Mouse (Mus musculus): ENCODE data around the gene Il6. TPM values are rescaled to one million over a fixed set of nuclear protein-coding genes. Genes with fewer than 3 reads are reported as not detected.
"Not testable (repeated sequence)": the region's sequence is repeated elsewhere in the genome, so short reads cannot be mapped to it uniquely, and the experiment has no call there.

Gene Il6
- polyA plus RNA-seq, 1 experiment from 2014 or later, result 0.14 TPM

DNA sequence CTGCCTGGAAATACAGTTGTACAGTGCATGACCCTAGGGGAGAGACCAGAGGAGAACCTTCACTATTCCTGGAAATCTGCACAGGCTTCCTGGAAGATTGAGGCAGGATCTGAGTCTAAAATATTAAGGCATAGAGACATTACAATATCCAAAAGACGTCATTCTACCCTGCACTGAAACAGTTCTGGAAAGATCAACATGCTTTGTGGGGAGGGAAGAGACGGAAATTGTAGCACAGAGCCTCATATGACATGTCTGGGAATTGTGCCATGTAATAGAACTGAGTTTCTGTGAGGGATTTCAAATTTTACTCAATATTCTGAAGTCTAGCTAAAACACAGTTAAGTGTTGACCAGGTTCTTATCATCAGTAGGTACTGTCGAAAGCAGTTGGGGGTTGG, 12.0 kb upstream of the Il6 start:
- Histone ChIP-seq H3K9ac (ENCODE audit: low read depth, low read length) (no peak overlapping the region), H3K36me3 (ENCODE audit: control insufficient read depth, insufficient read depth, low read length) (no peaks in the 10 kb centered on the region), H3K27me3 (ENCODE audit: control insufficient read depth, insufficient read depth, low read length) (no peaks in the 10 kb centered on the region), H3K9me3 (replicated peaks; ENCODE audit: control insufficient read depth, low read length) (no peaks in the 10 kb centered on the region), H3K4me3 (ENCODE audit: low read depth, low read length) (no peak overlapping the region), H3K4me2 (no peak overlapping the region), H3K27ac (ENCODE audit: low read depth, low read length) (no peak overlapping the region), H3K4me1 (ENCODE audit: control insufficient read depth, insufficient read depth, low read length) (no peaks in the 10 kb centered on the region)
- ATAC-seq (replicated peaks; ENCODE audit: insufficient number of reproducible peaks, low FRiP score, low TSS enrichment), result no peak
- WGBS (ENCODE audit: insufficient replicate concordance), result 55% methylated on average over 3 of the region's 3 CpGs

DNA sequence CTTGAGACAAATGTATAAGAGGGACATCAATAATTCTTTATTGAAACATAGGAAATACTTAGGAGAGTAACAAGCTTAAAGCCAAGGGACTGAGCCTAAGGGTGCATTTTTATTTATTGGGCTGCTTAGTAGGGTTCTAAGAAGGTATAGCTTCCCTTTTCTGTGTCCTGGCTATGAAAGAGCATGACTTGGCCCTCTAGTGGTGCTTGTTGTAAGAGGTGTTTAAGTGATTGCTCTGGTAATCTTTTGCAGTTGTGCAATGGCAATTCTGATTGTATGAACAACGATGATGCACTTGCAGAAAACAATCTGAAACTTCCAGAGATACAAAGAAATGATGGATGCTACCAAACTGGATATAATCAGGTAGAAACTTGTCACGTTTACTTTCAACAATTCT, 1.7 kb downstream of the Il6 start:
- Histone ChIP-seq H3K9ac (ENCODE audit: low read depth, low read length) (no peak overlapping the region), H3K4me3 (ENCODE audit: low read depth, low read length) (no peak overlapping the region), H3K4me1 (ENCODE audit: control insufficient read depth, insufficient read depth, low read length) (no peaks in the 10 kb centered on the region), H3K27me3 (ENCODE audit: control insufficient read depth, insufficient read depth, low read length) (no peaks in the 10 kb centered on the region), H3K4me2 (no peak overlapping the region), H3K36me3 (ENCODE audit: control insufficient read depth, insufficient read depth, low read length) (no peaks in the 10 kb centered on the region), H3K9me3 (replicated peaks; ENCODE audit: control insufficient read depth, low read length) (no peaks in the 10 kb centered on the region), H3K27ac (ENCODE audit: low read depth, low read length) (no peak overlapping the region)
- WGBS (ENCODE audit: insufficient replicate concordance), result 55% methylated on average over 2 of the region's 2 CpGs
- no peak for ATAC-seq (replicated peaks; ENCODE audit: insufficient number of reproducible peaks, low FRiP score, low TSS enrichment)

DNA sequence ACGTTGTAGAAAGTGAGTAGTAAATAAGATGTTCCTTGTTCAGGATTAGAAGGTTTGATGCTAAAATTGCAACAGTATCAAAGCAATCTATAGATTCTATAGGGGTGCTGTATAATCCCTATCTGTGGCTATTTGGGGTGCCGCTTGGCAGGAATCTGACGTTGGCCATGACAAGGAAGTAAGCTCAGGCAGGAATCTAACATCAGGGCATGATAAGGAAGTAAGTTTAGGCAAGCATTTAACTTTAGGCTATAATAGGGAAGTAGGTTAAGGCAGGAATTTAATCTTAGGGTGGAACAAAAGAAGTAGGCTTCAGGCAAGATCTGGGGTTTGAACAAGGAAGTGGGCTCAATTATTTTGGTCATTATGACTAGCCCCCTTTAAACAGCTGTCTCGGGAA, 22.9 kb downstream of the Il6 start:
- ATAC-seq (replicated peaks; ENCODE audit: insufficient number of reproducible peaks, low FRiP score, low TSS enrichment); H3K9me3 ChIP-seq (replicated peaks; ENCODE audit: control insufficient read depth, low read length); H3K36me3 ChIP-seq (ENCODE audit: control insufficient read depth, insufficient read depth, low read length); H3K4me2 ChIP-seq; H3K4me3 ChIP-seq (ENCODE audit: low read depth, low read length); H3K4me1 ChIP-seq (ENCODE audit: control insufficient read depth, insufficient read depth, low read length); H3K9ac ChIP-seq (ENCODE audit: low read depth, low read length); H3K27ac ChIP-seq (ENCODE audit: low read depth, low read length); H3K27me3 ChIP-seq (ENCODE audit: control insufficient read depth, insufficient read depth, low read length): not testable (repeated sequence)
- 79% methylated on average over 4 of the region's 4 CpGs for WGBS (ENCODE audit: insufficient replicate concordance)

- H3K27me3 ChIP-seq (ENCODE audit: control insufficient read depth, insufficient read depth, low read length); H3K27ac ChIP-seq (ENCODE audit: low read depth, low read length); H3K4me1 ChIP-seq (ENCODE audit: control insufficient read depth, insufficient read depth, low read length); H3K9ac ChIP-seq (ENCODE audit: low read depth, low read length); H3K4me3 ChIP-seq (ENCODE audit: low read depth, low read length); H3K36me3 ChIP-seq (ENCODE audit: control insufficient read depth, insufficient read depth, low read length); H3K9me3 ChIP-seq (replicated peaks; ENCODE audit: control insufficient read depth, low read length); H3K4me2 ChIP-seq; ATAC-seq (replicated peaks; ENCODE audit: insufficient number of reproducible peaks, low FRiP score, low TSS enrichment): not testable (repeated sequence)
- WGBS (ENCODE audit: insufficient replicate concordance), result 54% methylated on average over 2 of the region's 2 CpGs
Observed at GRCm38 (mm10) chr5:30037111-30037510, 24.2 kb downstream of the Il6 start.

- 57% methylated on average over 5 of the region's 5 CpGs for WGBS (ENCODE audit: insufficient replicate concordance)
- H3K4me1 ChIP-seq (ENCODE audit: control insufficient read depth, insufficient read depth, low read length); H3K36me3 ChIP-seq (ENCODE audit: control insufficient read depth, insufficient read depth, low read length); H3K9ac ChIP-seq (ENCODE audit: low read depth, low read length); H3K4me2 ChIP-seq; H3K27me3 ChIP-seq (ENCODE audit: control insufficient read depth, insufficient read depth, low read length); ATAC-seq (replicated peaks; ENCODE audit: insufficient number of reproducible peaks, low FRiP score, low TSS enrichment); H3K9me3 ChIP-seq (replicated peaks; ENCODE audit: control insufficient read depth, low read length); H3K27ac ChIP-seq (ENCODE audit: low read depth, low read length); H3K4me3 ChIP-seq (ENCODE audit: low read depth, low read length): not testable (repeated sequence)
Observed at GRCm38 (mm10) chr5:30039324-30039723, 26.4 kb downstream of the Il6 start.

GRCm38 (mm10) chr5:30039841-30040240, 26.9 kb downstream of the Il6 start:
- not testable (repeated sequence) for H3K36me3 ChIP-seq (ENCODE audit: control insufficient read depth, insufficient read depth, low read length); H3K9ac ChIP-seq (ENCODE audit: low read depth, low read length); H3K4me2 ChIP-seq; H3K27me3 ChIP-seq (ENCODE audit: control insufficient read depth, insufficient read depth, low read length); ATAC-seq (replicated peaks; ENCODE audit: insufficient number of reproducible peaks, low FRiP score, low TSS enrichment); H3K4me3 ChIP-seq (ENCODE audit: low read depth, low read length); H3K9me3 ChIP-seq (replicated peaks; ENCODE audit: control insufficient read depth, low read length); H3K4me1 ChIP-seq (ENCODE audit: control insufficient read depth, insufficient read depth, low read length); H3K27ac ChIP-seq (ENCODE audit: low read depth, low read length)
- 55% methylated on average over 4 of the region's 4 CpGs for whole genome bisulfite sequencing (ENCODE audit: insufficient replicate concordance)

- H3K9ac ChIP-seq (ENCODE audit: low read depth, low read length), result no peak overlapping the region
- H3K4me3 ChIP-seq (ENCODE audit: low read depth, low read length), result no peak overlapping the region
- H3K36me3 ChIP-seq (ENCODE audit: control insufficient read depth, insufficient read depth, low read length), result peaks cover 19% of the 10 kb centered on the region
- ATAC-seq (replicated peaks; ENCODE audit: insufficient number of reproducible peaks, low FRiP score, low TSS enrichment), result no peak
- no peak overlapping the region for H3K27ac ChIP-seq (ENCODE audit: low read depth, low read length)
- 88% methylated on average over 6 of the region's 6 CpGs for WGBS (ENCODE audit: insufficient replicate concordance)
- H3K4me2 ChIP-seq, result no peak overlapping the region
- H3K4me1 ChIP-seq (ENCODE audit: control insufficient read depth, insufficient read depth, low read length), result no peaks in the 10 kb centered on the region
- H3K9me3 ChIP-seq (replicated peaks; ENCODE audit: control insufficient read depth, low read length), result no peaks in the 10 kb centered on the region
- H3K27me3 ChIP-seq (ENCODE audit: control insufficient read depth, insufficient read depth, low read length), result no peaks in the 10 kb centered on the region
Observed at GRCm38 (mm10) chr5:30058216-30058731, 45.4 kb downstream of the Il6 start.

GRCm38 (mm10) chr5:30059607-30060006, 46.7 kb downstream of the Il6 start:
- 79% methylated on average over 5 of the region's 5 CpGs for WGBS (ENCODE audit: insufficient replicate concordance)
- not testable (repeated sequence) for H3K4me2 ChIP-seq
- H3K36me3 ChIP-seq (ENCODE audit: control insufficient read depth, insufficient read depth, low read length), result peaks cover 26% of the 10 kb centered on the region

GRCm38 (mm10) chr5:30067726-30068125, 54.8 kb downstream of the Il6 start:
- ATAC-seq (replicated peaks; ENCODE audit: insufficient number of reproducible peaks, low FRiP score, low TSS enrichment), result no peak
- 87% methylated on average over 6 of the region's 6 CpGs for WGBS (ENCODE audit: insufficient replicate concordance)
- Histone ChIP-seq H3K4me1 (ENCODE audit: control insufficient read depth, insufficient read depth, low read length) (peaks cover 6% of the 10 kb centered on the region; the same call in 1 of the 2 replicates), H3K4me3 (ENCODE audit: low read depth, low read length) (no peak overlapping the region), H3K9me3 (replicated peaks; ENCODE audit: control insufficient read depth, low read length) (no peaks in the 10 kb centered on the region), H3K36me3 (ENCODE audit: control insufficient read depth, insufficient read depth, low read length) (peaks cover 34% of the 10 kb centered on the region), H3K9ac (ENCODE audit: low read depth, low read length) (no peak overlapping the region), H3K4me2 (no peak overlapping the region), H3K27me3 (ENCODE audit: control insufficient read depth, insufficient read depth, low read length) (no peaks in the 10 kb centered on the region), H3K27ac (ENCODE audit: low read depth, low read length) (no peak overlapping the region)

More at GRCm38 (mm10) chr5:30059607-30060006, 46.7 kb downstream of the Il6 start:
- not testable (repeated sequence) for H3K4me3 ChIP-seq (ENCODE audit: low read depth, low read length); H3K27me3 ChIP-seq (ENCODE audit: control insufficient read depth, insufficient read depth, low read length); ATAC-seq (replicated peaks; ENCODE audit: insufficient number of reproducible peaks, low FRiP score, low TSS enrichment); H3K4me1 ChIP-seq (ENCODE audit: control insufficient read depth, insufficient read depth, low read length); H3K9ac ChIP-seq (ENCODE audit: low read depth, low read length); H3K27ac ChIP-seq (ENCODE audit: low read depth, low read length); H3K9me3 ChIP-seq (replicated peaks; ENCODE audit: control insufficient read depth, low read length)
